Comparison of ENCODE assay signal across 20 mouse cellular contexts in the genomic region with DNA sequence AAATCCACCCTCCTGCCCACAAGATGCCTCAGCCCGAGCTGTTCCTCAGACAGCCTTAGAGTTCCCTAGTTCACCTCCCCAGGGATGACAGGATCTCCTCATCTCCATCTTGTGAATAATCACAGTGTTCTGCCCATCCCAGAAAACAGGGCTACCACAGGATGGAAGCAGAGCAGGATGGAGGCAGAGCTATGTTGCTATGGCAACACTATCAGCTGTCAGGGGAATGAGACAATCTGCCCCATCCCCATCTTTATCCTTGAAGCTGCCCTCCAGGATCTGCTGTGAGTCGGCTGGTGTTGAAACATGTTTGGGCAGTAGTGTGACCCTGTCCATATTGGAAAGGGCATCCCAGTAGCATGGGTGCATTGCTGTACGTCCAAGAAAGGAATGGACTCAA. TPM values are rescaled to one million over a fixed set of nuclear protein-coding genes. Genes with fewer than 3 reads are reported as not detected.
DNase-seq lines count a peak whose midpoint lies in the region; ATAC-seq and TF ChIP-seq lines count a peak whose summit lies in the region.
"Had no signal": no experiment of that assay in that cellular context is flagged by ENCODE, and none has a peak within 500 bp of the region (broad histone marks: within the 10 kb centered on the region; RNA-seq: fewer than 3 reads in every experiment).

No protein-coding gene starts in this region.

- H3K9me3 ChIP-seq in forebrain, embryonic 16.5 days (ENCODE audit: control insufficient read depth, low read length): no peaks in the 10 kb centered on the region
- no peaks in the 10 kb centered on the region; the same call in 1 of the 2 replicates for H3K9me3 ChIP-seq in midbrain, embryonic 10.5 days (replicated peaks)
- H3K9me3 ChIP-seq in neural tube, embryonic 15.5 days (replicated peaks): no peaks in the 10 kb centered on the region
- H3K9me3 ChIP-seq: G1E; heart, embryonic 10.5 days; liver, embryonic 12.5 days had no signal

- H3K4me2 ChIP-seq in forebrain, embryonic 16.5 days (ENCODE audit: low read length): no peak overlapping the region
- no peak overlapping the region for H3K4me2 ChIP-seq in neural tube, embryonic 15.5 days
- H3K4me2 ChIP-seq: liver, embryonic 12.5 days had no signal

- 54% methylated on average over 3 of the region's 3 CpGs for WGBS in forebrain, embryonic 16.5 days
- WGBS in midbrain, embryonic 10.5 days: 46% methylated on average over 3 of the region's 3 CpGs
- 39% methylated on average over 3 of the region's 3 CpGs for WGBS in neural tube, embryonic 15.5 days

- peak overlapping the region; percentile 55 for H3K27ac ChIP-seq in layer of hippocampus, adult 2 months
- no peak overlapping the region for H3K27ac ChIP-seq in forebrain, embryonic 16.5 days (ENCODE audit: low read length)
- peak overlapping the region; percentile 23; the same call in 1 of the 2 replicates for H3K27ac ChIP-seq in midbrain, embryonic 10.5 days (replicated peaks)
- H3K27ac ChIP-seq in neural tube, embryonic 15.5 days (replicated peaks): no peak overlapping the region
- H3K27ac ChIP-seq: heart, embryonic 10.5 days; liver, embryonic 12.5 days had no signal

- no peaks in the 10 kb centered on the region; the same call in 1 of the 2 replicates for H3K27me3 ChIP-seq in forebrain, embryonic 16.5 days (replicated peaks; ENCODE audit: control insufficient read depth, insufficient read depth, low read length)
- H3K27me3 ChIP-seq in midbrain, embryonic 10.5 days (ENCODE audit: low read depth, poor library complexity, severe bottlenecking): peaks cover 64% of the 10 kb centered on the region
- H3K27me3 ChIP-seq in neural tube, embryonic 15.5 days (replicated peaks): peaks cover 13% of the 10 kb centered on the region

- H3K36me3 ChIP-seq in forebrain, embryonic 16.5 days (ENCODE audit: control insufficient read depth, insufficient read depth): no peaks in the 10 kb centered on the region
- no peaks in the 10 kb centered on the region for H3K36me3 ChIP-seq in midbrain, embryonic 10.5 days
- no peaks in the 10 kb centered on the region for H3K36me3 ChIP-seq in neural tube, embryonic 15.5 days
- H3K36me3 ChIP-seq: G1E; heart, embryonic 10.5 days; liver, embryonic 12.5 days had no signal

- no peak for TF ChIP-seq CTCF in layer of hippocampus, adult 2 months (conservative IDR thresholded peaks at IDR 0.05)

- peaks cover 23% of the 10 kb centered on the region for H3K4me1 ChIP-seq in forebrain, embryonic 16.5 days (replicated peaks; ENCODE audit: control insufficient read depth, insufficient read depth, low read length)
- H3K4me1 ChIP-seq in midbrain, embryonic 10.5 days: peaks cover 34% of the 10 kb centered on the region
- peaks cover 22% of the 10 kb centered on the region for H3K4me1 ChIP-seq in neural tube, embryonic 15.5 days
- H3K4me1 ChIP-seq: liver, embryonic 12.5 days had no signal

- ATAC-seq in forebrain, embryonic 16.5 days: peak; percentile 76
- ATAC-seq in neural tube, embryonic 15.5 days (ENCODE audit: low FRiP score): peak; percentile 82
- ATAC-seq: liver, embryonic 12.5 days had no signal

- H3K4me3 ChIP-seq in layer of hippocampus, adult 2 months: no peak overlapping the region
- no peak overlapping the region for H3K4me3 ChIP-seq in forebrain, embryonic 16.5 days (replicated peaks; ENCODE audit: low read length)
- H3K4me3 ChIP-seq in midbrain, embryonic 10.5 days: no peak overlapping the region
- H3K4me3 ChIP-seq in neural tube, embryonic 15.5 days (replicated peaks): no peak overlapping the region
- H3K4me3 ChIP-seq: erythroblast, embryonic 14.5 days; heart, embryonic 10.5 days; liver, embryonic 12.5 days had no signal

- DNase-seq in layer of hippocampus, adult 2 months (ENCODE audit: low spot score in 2 of 2): peak in 1 of 2 experiments; percentile 62
- no peak for DNase-seq in layer of hippocampus, adult 11-12 months (ENCODE audit: low spot score)
- DNase-seq in midbrain, embryonic 10.5 days (ENCODE audit: low spot score): no peak
- no peak for DNase-seq in kidney, adult 18-20 months
- DNase-seq in adrenal gland, postnatal 25 days: no peak
- DNase-seq in embryo, embryonic 10 days (ENCODE audit: low spot score): no peak
- DNase-seq: cerebellum, adult 9-10 months; gastrocnemius, postnatal 10 days; kidney, adult 11 months had no signal

- no peak overlapping the region for H3K9ac ChIP-seq in forebrain, embryonic 16.5 days (replicated peaks; ENCODE audit: low read depth, low read length)
- no peak overlapping the region for H3K9ac ChIP-seq in neural tube, embryonic 15.5 days (replicated peaks)
- H3K9ac ChIP-seq: liver, embryonic 12.5 days had no signal

RNA-seq across cellular contexts. Expression of a gene that starts 9.5 kb away (rescaled TPM):
- not detected for total RNA-seq in layer of hippocampus, adult 2 months (2021)
- 0.60 and 0.63 TPM in 2 replicates for polyA plus RNA-seq in forebrain, embryonic 16.5 days (2015; fragmentation: Nextera tagmentation; extraction: Ambion mirVana)
- polyA plus RNA-seq in midbrain, embryonic 10.5 days (2016; fragmentation: Nextera tagmentation; extraction: Ambion mirVana): not detected in 2 replicates
- not detected in 2 replicates for polyA plus RNA-seq in neural tube, embryonic 15.5 days (2015; fragmentation: Nextera tagmentation; extraction: Ambion mirVana)
- not detected in 2 replicates for total RNA-seq in adrenal gland, postnatal 25 days (2021)
- total RNA-seq: G1E; gastrocnemius, postnatal 10 days; heart, postnatal 25 days; layer of hippocampus, adult 18-20 months; megakaryocyte-erythroid progenitor cell, adult 5-6 weeks; neutrophil, adult 5-6 weeks had no signal
- polyA plus RNA-seq: erythroblast, embryonic 14.5 days; G1E; heart, embryonic 10.5 days; liver, embryonic 12.5 days had no signal

RNA-seq across cellular contexts. Expression of a gene that starts 19.2 kb away (rescaled TPM):
- not detected for total RNA-seq in layer of hippocampus, adult 2 months (2021)
- 0.30 TPM in 1 of 2 replicates, not detected in the other for polyA plus RNA-seq in forebrain, embryonic 16.5 days (2015; fragmentation: Nextera tagmentation; extraction: Ambion mirVana)
- not detected in 2 replicates for polyA plus RNA-seq in midbrain, embryonic 10.5 days (2016; fragmentation: Nextera tagmentation; extraction: Ambion mirVana)
- 0.74 and 1.6 TPM in 2 replicates for polyA plus RNA-seq in neural tube, embryonic 15.5 days (2015; fragmentation: Nextera tagmentation; extraction: Ambion mirVana)
- 3.9 and 6.0 TPM in 2 replicates for total RNA-seq in adrenal gland, postnatal 25 days (2021)
- total RNA-seq: G1E; gastrocnemius, postnatal 10 days; left cerebral cortex, postnatal 25 days; megakaryocyte-erythroid progenitor cell, adult 5-6 weeks; neutrophil, adult 5-6 weeks had no signal
- polyA plus RNA-seq: erythroblast, embryonic 14.5 days; G1E had no signal

RNA-seq across cellular contexts. Expression of a gene that starts 21.5 kb away (rescaled TPM):
- total RNA-seq in layer of hippocampus, adult 2 months (2021): not detected
- not detected in 2 replicates for polyA plus RNA-seq in forebrain, embryonic 16.5 days (2015; fragmentation: Nextera tagmentation; extraction: Ambion mirVana)
- not detected in 2 replicates for polyA plus RNA-seq in midbrain, embryonic 10.5 days (2016; fragmentation: Nextera tagmentation; extraction: Ambion mirVana)
- 0.43 TPM in 1 of 2 replicates, not detected in the other for polyA plus RNA-seq in neural tube, embryonic 15.5 days (2015; fragmentation: Nextera tagmentation; extraction: Ambion mirVana)
- 0.43 and 1.0 TPM in 2 replicates for total RNA-seq in adrenal gland, postnatal 25 days (2021)
- total RNA-seq: G1E; gastrocnemius, postnatal 10 days; heart, postnatal 25 days; layer of hippocampus, adult 18-20 months; megakaryocyte-erythroid progenitor cell, adult 5-6 weeks; neutrophil, adult 5-6 weeks had no signal
- polyA plus RNA-seq: erythroblast, embryonic 14.5 days; G1E had no signal

RNA-seq across cellular contexts. Expression of a gene that starts 32.2 kb away (rescaled TPM):
- 1 to 10 TPM; 1.1 to 1.6 TPM for total RNA-seq in layer of hippocampus, adult 2 months (2021)
- 4.5 and 9.5 TPM in 2 replicates for polyA plus RNA-seq in forebrain, embryonic 16.5 days (2015; fragmentation: Nextera tagmentation; extraction: Ambion mirVana)
- polyA plus RNA-seq in midbrain, embryonic 10.5 days (2016; fragmentation: Nextera tagmentation; extraction: Ambion mirVana): 3.4 and 3.9 TPM in 2 replicates
- 21.3 and 22.8 TPM in 2 replicates for polyA plus RNA-seq in neural tube, embryonic 15.5 days (2015; fragmentation: Nextera tagmentation; extraction: Ambion mirVana)
- total RNA-seq in adrenal gland, postnatal 25 days (2021): 5.9 and 6.3 TPM in 2 replicates
- total RNA-seq: megakaryocyte-erythroid progenitor cell, adult 5-6 weeks; neutrophil, adult 5-6 weeks had no signal
- polyA plus RNA-seq: erythroblast, embryonic 14.5 days; G1E had no signal

Comparison
In these comparisons a context has a peak if more than half of its experiments do, and no peak if none do; other contexts are left out.
1. H3K27ac ChIP-seq: peak in layer of hippocampus, adult 2 months (single experiment) and midbrain, embryonic 10.5 days (single experiment); none in forebrain, embryonic 16.5 days (single experiment) and neural tube, embryonic 15.5 days (single experiment).